Mouse (Mus musculus): ENCODE results near the gene Pcnp. TPM values are rescaled to one million over a fixed set of nuclear protein-coding genes. Genes with fewer than 3 reads are reported as not detected.
"Not testable (repeated sequence)": the region's sequence is repeated elsewhere in the genome, so short reads cannot be mapped to it uniquely, and the experiment has no call there.

Pcnp gene
- polyA plus RNA-seq, 1 experiment from 2014 or later: 231 TPM

GRCm38 (mm10) chr16:55966212-55966871 is 63.2 kb downstream of the Pcnp start, which contains the start of gene Rpl24:
Rpl24 (plus strand) TSS chr16:55966275.
- under 1% methylated on average over 42 of the region's 42 CpGs for WGBS
- Histone ChIP-seq H3K36me3 (ENCODE audit: insufficient read depth) (peaks cover 35% of the 10 kb centered on the region), H3K4me2 (peak within 1 kb of the TSS; percentile 97), H3K9me3 (ENCODE audit: low read depth, low read length) (no peaks in the 10 kb centered on the region), H3K27ac (ENCODE audit: low read depth) (peak within 1 kb of the TSS; percentile 83), H3K4me3 (ENCODE audit: low read depth, low read length) (peak within 1 kb of the TSS; percentile 73), H3K9ac (peak within 1 kb of the TSS; percentile 92), H3K27me3 (ENCODE audit: insufficient read depth, low read length) (no peaks in the 10 kb centered on the region), H3K4me1 (ENCODE audit: insufficient read depth) (no peaks in the 10 kb centered on the region)
- DNase-seq: peak; percentile 98
- TF ChIP-seq CTCF (IDR thresholded peaks at IDR 0.05; ENCODE audit: low read depth): no peak
- peak; percentile 94 for ATAC-seq (ENCODE audit: insufficient read depth)

DNA sequence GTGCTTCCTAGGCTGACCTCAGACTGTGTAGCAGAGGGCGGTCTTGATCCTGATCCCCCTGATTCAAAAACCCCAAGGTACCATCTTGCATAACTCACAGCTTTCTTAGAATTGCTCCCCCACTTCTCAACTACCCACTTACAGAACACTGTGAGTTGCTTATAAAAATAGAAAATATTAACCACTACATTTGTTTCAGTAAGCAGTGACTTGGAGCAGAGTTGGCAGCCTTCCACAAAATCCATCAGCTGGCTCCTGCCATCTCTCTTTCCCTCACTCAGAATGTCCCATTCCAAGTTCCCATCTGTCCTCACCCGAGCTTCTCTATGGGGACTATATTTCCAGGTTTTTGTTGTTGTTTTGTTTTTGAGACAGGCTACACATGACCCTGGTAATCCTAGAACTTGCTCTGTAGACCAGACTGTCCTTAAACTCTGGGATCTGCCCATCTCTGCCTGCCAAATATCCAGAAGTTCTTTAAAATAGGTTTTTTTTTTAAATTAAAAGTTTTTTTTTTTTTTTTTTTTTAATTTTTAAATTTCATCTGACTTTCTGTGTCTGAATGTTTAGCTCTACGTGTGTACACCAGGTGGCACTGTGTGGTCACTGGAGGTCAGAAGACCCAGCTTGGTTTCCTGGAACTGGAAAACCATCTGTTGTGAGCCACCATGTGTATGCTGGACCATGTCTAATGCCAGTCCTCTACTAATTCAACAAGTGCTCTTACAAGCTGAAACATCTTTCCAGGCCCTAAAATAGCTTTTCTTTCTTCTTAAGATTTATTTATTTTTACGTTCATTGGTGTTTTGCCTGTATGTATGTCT is 65.2 kb downstream of the Pcnp start:
- 59% methylated on average over 4 of the region's 4 CpGs for WGBS
- Histone ChIP-seq H3K4me1 (ENCODE audit: insufficient read depth) (no peaks in the 10 kb centered on the region), H3K4me3 (ENCODE audit: low read depth, low read length) (no peak overlapping the region), H3K36me3 (ENCODE audit: insufficient read depth) (peaks cover 16% of the 10 kb centered on the region), H3K9me3 (ENCODE audit: low read depth, low read length) (no peaks in the 10 kb centered on the region), H3K27me3 (ENCODE audit: insufficient read depth, low read length) (no peaks in the 10 kb centered on the region), H3K4me2 (no peak overlapping the region), H3K27ac (ENCODE audit: low read depth) (no peak overlapping the region), H3K9ac (no peak overlapping the region)
- ATAC-seq (ENCODE audit: insufficient read depth): no peak
- TF ChIP-seq CTCF (IDR thresholded peaks at IDR 0.05; ENCODE audit: low read depth): peak; percentile 41
- DNase-seq: peak; percentile 62

GRCm38 (mm10) chr16:55963068-55963467 is 66.5 kb downstream of the Pcnp start:
- H3K4me3 ChIP-seq (ENCODE audit: low read depth, low read length); H3K9ac ChIP-seq; H3K9me3 ChIP-seq (ENCODE audit: low read depth, low read length); H3K4me2 ChIP-seq; H3K4me1 ChIP-seq (ENCODE audit: insufficient read depth); H3K27ac ChIP-seq (ENCODE audit: low read depth); H3K27me3 ChIP-seq (ENCODE audit: insufficient read depth, low read length); DNase-seq; H3K36me3 ChIP-seq (ENCODE audit: insufficient read depth); ATAC-seq (ENCODE audit: insufficient read depth): not testable (repeated sequence)
- 91% methylated on average over 6 of the region's 11 CpGs for WGBS

Small RNAs within 50 kb of the gene (microRNA-seq; reads per million reads assigned to microRNA genes)
- not detected for gene Gm24047 (ENCODE audit: borderline number of aligned reads)

Other genes with a start within 250 kb of the Pcnp start
- gene Nfkbiz, start 190.8 kb downstream of the Pcnp start, polyA plus RNA-seq (2014; fragmentation: Nextera tagmentation; extraction: Ambion mirVana): 5.8 and 6.3 TPM in 2 replicates
- gene Nxpe3, start 134.5 kb downstream of the Pcnp start, polyA plus RNA-seq (2014; fragmentation: Nextera tagmentation; extraction: Ambion mirVana): 1.4 and 1.7 TPM in 2 replicates
- gene Cep97, start 94.9 kb downstream of the Pcnp start, polyA plus RNA-seq (2014; fragmentation: Nextera tagmentation; extraction: Ambion mirVana): 11.9 and 14.0 TPM in 2 replicates
- 845 and 899 TPM in 2 replicates for gene Rpl24, start 63.5 kb downstream of the Pcnp start, polyA plus RNA-seq (2014; fragmentation: Nextera tagmentation; extraction: Ambion mirVana)
- gene Zbtb11, start 55.9 kb downstream of the Pcnp start, polyA plus RNA-seq (2014; fragmentation: Nextera tagmentation; extraction: Ambion mirVana): 21.0 and 22.1 TPM in 2 replicates
- gene Trmt10c, start 8.1 kb upstream of the Pcnp start, polyA plus RNA-seq (2014; fragmentation: Nextera tagmentation; extraction: Ambion mirVana): 27.5 and 30.2 TPM in 2 replicates
- 29.6 and 30.3 TPM in 2 replicates for gene Senp7, start 18.6 kb upstream of the Pcnp start, polyA plus RNA-seq (2014; fragmentation: Nextera tagmentation; extraction: Ambion mirVana)
- 0.09 and 0.34 TPM in 2 replicates for gene Impg2, start 174.6 kb upstream of the Pcnp start, polyA plus RNA-seq (2014; fragmentation: Nextera tagmentation; extraction: Ambion mirVana)